Mouse (Mus musculus) gastrocnemius, postnatal 4 days (tissue): ENCODE measurements at regions not wholly inside any gene's neighbourhood (a gene's known extent, or its start where the extent isn't known, plus 50 kb on each side); places are given as distances from the start of the nearest gene placed in this dataset.

Experiments
- DNase-seq, 2 experiments: peaks; one replicate each; pipeline ENCODE4 v3.0.0; 2021 to 2022; ENCODE audit warnings: low spot score in 2 of 2, mixed read lengths in 2 of 2

DNA sequence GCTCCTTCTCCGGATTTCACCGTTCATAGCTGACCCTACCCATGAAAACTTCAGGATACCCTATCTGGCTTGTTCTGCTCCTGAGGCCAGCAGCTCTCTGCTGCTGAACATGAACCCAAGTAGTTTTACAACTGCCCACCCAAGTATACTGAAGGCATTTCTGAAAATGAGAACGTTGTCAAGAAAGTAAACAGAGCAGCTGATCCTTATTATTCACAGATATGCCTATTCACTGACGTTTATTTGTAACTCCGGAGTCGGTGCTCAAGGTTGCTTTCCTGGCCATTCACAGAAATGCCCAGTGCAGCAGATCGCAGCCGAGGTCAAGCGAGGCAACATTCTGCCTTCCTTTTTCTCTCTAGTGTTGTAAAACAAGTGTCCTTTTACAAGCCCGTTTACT lies 128.4 kb upstream of the N6amt1 start:
- DNase-seq, result no peak

DNA sequence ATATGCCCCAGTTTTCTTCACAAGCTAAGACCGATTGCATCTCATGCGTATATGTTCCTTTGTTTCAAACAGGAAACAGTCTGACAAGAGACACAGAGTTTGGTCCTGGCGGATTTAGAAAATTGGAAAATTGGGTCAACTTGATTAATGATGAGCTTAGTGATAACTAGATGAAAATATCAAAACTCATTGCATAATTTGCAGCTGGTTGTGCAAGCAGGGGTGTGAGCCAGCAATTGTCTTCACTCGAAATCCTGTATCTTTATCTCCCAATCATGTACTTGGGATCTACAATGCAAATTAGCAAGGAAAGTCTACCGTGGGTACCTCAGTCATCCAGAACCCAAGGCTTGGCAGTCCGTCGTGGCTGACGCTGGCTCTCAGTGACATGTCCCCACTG lies 128.9 kb upstream of the N6amt1 start:
- DNase-seq, result no peak

DNA sequence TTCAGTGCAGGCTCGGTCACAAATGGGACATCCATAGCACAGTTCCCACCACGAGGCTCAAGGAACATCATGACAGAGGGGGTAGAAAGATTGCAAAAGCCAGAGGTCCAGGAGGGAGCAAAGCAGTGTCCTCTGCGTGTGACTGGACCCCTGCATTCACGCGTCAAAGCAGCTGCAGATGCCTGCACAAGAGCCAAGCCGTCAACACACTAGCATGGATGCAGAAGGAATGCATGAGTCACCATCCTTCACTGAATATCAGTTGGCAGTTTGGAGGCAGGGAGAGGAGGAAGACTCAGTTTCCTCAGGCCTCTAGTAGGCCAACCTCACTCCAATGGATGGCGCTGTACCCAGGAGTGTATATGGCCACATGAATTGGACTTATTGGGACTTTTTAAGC lies 130.0 kb upstream of the N6amt1 start:
- DNase-seq, result no peak

DNA sequence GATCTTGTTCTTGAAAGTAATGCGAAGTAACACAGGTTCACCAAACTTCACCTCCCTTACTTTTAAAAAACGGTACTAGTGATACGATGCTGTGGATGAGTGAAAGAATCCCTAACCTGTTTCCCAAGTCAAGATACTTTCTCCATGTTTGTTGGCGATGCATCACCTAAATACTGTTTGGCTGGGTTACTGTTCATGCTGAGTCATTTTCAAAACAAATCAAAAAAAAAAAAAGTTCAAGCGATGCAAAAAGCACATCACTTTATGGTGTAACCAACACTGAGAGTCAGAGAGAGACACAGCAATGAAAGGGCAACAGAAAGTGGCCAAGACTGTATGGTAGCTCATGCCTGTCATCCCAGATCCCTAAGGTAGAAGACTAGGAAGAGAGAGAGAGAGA lies 133.4 kb upstream of the N6amt1 start:
- no peak for DNase-seq

DNA sequence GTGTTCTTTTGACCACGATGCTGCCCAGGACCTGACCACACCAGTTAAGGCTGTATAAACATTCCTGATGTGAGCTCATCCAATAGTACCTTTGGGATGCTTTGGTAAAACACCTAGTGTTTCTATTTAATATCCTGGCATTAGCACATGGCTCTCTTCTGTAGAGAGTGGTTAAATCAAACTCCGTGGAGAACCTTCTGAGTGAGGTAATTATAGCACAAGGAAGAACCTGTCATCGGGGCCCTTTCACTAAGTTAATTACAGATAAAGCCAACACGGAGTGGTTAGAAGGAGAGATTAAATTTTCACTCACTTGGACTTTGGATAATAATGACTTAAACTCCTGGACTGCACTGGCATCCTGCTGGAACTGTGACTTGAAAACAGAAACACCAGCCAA lies 133.8 kb upstream of the N6amt1 start:
- no peak for DNase-seq

DNA sequence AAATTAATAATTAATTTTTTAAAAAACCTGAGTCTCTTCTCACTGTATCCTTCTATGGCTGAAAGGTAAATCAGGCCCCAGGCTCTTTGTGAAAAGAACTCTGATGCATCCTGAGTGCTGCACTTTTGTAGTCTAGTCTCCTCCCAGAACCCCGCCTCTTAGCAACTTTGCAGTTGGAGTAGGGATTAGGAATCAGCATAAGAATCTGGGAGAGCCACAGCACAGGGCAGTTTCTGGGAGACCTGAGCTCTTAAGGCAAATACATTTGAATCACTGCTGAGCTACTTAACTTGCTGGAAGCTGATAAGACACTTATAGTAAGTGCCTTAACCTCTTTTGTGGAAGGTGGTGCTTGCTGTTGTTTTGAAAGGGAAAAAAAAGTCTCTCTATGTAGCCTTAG lies 146.1 kb upstream of the N6amt1 start:
- DNase-seq, result no peak

DNA sequence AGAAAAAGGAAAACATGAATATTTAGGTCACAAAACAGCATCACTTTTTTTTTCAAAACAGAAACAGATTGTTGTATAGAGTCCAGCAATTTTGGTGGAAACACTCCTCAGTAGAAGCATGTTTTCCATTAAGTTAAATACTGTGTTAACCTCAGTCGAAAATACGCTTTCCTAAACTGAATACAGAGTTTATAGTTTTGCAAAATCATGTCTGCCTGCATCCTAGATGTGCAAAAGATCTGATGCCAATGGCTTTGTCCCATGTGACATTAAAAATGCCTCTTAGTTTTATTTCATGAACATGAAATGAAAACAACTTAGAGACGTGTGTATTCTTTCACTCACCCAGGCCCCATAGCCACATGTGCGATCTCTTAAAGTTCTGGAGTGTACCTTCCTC lies 163.5 kb upstream of the N6amt1 start:
- no peak for DNase-seq

DNA sequence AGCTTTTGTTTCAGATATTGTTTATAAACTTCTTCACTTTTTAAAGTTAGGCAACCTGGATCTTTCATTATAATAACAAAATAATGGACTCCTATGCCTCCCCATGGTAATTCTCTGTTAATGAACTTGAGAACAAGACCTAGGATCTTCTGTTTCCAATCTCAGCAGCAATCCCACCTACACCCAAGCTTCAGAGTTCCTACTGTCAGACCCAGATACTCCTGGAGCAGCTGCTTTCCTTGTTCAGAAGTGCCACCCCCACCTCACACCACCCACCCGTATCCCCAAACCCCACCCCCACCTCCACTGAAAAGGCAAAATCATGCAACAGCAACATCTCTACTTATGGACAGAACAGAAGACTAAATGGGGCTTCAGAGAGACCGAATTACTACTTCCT lies 165.2 kb upstream of the N6amt1 start:
- DNase-seq, result no peak

DNA sequence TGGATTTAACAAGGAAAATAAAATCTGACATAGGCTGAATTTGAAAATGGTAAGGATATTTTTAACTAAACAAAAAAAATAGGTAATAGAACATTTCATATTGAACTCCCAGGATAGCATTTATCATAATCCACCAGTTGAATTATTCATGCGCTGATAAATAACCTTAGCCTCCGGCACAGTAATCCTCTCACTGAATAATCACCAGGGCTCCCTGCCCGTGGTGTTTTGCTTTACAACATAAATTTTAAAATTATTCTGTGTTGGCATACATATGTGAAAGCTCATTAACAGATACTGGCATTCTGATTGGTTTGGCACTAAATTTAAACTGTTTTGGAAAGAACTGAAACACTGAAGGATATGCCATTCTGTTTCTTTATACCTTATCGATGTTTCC lies 181.6 kb upstream of the N6amt1 start:
- DNase-seq, result no peak

DNA sequence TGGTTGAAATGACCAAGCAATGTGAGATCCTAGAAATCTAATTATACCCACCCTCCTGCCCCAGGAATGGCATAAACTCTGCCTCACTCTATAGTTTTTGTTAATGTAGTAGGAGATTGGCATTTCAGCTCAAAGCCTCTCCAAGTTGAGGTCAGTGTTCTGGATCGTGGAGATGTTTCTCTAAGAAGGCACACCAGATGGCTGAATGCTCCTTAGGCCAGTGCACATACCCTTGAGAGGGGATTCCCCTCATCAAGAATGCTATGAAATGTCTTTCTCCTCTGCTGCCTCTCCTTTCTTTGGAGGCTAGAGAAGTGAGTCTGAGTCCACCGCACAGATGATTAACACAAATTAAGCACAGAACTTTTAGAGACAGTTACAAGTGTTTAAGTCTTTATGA lies 214.7 kb upstream of the N6amt1 start:
- no peak for DNase-seq

DNA sequence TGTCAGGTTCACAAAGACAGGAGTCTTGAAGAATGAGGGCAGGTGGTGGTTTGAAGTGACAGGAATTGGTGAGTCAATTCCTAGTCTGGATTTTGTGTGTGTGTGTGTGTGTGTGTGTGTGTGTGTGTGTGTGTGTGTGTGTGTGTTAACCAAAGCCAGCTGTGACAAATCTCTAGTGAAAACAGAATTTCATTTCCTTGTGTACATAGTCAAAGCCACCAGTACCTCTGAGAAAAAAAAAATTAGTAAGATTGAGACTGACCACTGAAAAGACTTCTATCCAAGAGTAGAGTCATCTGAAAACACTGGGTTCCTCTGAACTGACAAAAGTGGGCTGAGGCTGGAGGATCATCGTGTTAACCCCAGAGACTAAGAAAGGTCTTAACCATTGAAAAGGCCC lies 217.5 kb upstream of the N6amt1 start:
- no peak for DNase-seq

DNA sequence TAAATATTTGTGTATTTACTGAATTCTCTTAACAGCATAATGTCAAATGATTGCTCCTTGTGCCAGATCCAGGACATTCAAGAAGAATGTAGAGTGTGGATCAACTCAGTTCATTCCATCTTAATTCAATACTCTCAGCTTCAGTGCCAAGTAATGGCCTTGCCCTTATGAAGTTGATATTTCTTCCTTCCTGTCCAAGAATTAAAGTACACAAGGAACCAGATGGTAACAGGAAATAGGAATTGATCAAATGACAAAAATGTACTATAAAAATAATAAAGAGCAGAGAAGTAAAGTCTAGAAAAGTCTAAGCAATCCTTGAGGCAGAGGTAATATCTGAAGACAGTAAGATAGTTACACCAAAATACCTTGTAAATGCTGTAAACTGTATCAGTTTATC lies 219.5 kb upstream of the N6amt1 start:
- no peak for DNase-seq

DNA sequence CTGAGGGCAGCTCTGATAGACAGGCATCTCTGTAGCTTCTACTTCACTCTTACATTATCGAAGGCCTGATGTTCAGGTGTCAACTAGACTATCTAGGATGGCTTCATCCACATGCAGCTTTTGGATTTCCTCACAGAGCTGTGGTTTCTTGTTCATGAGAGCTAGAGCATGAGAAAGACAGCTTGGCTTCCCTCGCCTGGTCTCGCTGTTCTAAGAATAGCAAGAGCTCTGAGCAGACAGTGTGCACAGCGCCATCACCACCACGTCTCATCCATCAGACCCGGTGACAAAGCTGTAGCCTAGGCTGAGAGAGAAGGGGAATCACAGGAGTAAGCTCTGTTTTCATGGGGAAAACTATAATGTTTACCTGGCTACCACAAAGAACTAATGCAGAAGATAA lies 220.1 kb upstream of the N6amt1 start:
- no peak for DNase-seq

DNA sequence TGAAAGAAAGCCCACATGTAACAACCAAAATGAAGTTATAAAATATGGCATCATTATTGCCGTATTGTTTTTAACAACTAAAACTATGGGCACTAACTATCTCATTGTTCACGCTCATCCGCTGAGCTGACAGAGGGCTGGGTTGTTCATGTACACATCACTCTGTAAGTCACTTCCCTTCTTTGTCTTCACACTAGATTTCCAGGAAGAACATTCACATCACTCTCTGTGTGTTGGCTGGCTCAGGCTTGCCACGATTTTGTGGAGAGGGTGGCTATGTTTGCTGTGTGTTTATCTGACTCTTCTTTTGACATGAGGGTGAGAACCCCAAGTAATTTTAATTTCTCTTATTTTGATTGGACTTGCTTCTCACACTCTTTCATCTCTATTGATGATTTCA lies 221.9 kb upstream of the N6amt1 start:
- no peak for DNase-seq

DNA sequence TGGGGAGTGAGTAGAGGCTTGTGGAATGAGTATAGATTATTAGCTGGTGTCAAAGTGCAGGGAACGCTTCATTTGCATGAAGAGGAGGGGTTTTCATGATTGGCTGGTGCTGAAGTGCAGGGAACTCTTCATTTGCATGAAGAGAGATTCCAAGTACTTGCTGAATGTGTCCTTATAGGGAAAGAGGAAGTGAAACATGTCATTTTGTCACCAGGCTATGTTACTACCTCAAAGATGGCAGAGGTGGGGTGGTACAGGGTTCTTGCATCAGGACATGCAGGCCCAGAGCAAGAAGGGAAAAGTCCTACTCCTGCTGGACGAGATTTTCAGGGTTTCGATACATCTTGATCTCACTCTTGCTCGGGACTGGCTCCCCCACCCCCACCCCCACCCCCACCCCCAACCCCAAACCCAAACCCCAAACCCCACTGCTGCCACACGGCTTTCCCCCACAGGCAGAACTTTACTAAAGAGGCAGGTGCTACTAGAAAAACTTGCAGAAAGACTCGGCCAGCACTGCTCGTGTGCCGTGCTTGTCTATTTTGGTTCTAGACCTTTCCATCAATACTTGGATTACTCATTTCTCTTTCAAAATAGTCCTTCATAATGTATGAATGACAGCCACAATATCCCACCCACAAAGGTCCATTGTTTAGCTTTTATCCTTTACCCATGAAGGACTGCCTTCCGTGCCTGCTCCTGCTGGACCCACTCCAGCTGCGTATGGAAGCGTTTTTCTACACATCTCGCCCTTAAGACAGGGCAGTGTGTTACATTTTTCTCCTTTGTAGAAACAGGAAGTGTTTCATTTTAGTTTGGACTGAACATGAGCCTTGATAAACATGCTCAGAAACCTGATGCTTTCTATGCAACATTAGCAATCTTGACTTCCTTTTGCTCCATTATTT lies 223.0 kb upstream of the N6amt1 start:
- DNase-seq, result no peak

DNA sequence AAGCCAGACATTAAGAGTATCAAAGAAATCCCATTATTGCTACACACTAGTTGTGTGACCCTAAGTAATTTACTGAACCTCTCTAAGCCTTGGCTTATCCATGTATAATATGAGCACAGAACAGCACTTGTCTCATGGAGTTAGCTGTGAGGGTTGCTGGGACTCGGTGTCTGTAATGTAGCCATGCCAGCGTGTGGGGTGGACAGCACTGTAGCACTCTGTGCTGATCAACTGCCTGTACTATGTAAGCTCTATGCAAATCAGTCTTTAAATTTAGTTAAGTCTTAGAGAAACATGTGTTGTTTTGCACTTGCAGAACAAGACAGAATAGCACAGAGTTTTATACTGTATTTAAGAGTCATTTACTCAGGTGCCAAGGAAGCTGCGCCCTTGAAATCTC lies 225.0 kb upstream of the N6amt1 start:
- DNase-seq, result no peak

DNA sequence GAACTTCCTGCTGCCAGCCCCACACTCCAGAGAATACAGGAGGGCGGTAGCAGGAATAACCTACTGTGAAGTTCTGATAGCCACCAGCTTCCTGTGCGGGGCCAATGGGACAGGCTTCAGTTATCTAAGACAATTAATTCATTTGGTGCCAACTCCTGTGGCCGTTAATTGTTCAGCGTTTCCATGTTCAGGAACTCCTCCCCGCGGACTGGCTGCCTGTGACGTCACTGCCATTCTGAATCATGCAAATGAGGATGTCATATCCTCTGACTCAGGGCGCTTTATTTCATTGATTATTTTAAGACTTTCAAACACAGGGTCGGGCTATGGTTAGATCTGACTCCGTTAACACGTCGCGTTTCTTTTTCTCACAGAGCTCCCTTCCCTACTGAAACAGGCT lies 225.8 kb upstream of the N6amt1 start:
- DNase-seq, result no peak

DNA sequence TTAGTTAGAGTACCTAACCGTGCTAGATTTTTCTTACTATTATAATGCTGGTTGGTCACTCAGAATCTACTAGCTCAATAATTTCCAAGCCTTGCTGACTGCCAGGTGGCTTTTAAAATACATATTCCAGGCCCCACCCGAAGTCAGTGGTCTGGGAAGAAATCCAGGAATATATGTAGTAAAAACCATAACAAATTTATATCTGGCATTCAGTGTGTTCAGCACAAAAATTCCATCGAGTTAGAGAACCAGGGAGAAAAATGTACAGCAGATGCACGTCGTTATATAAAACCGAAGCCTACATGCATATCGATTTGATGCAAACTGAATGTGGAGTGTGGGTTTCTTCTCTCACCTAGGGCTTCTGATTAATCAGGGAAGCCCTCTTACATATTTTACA lies 229.5 kb upstream of the N6amt1 start:
- DNase-seq, result no peak

DNA sequence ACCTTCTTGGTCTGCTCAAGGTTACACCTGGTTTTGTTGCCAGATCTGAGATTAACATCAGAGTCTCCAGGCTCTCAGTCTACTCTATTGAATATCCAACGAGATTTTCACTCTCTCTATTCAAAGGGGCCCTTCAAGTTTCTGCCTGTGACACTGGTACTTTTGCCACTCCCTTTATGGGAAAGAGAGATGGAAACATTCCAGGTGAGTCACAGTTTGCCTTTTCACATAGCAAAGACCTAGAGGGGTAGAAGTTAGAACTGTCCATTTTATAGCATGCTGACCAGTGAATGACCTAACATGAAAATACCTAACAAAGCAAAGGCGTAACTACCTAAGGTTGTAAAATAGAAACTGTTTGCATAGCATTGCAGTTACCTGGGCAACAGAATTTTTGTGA lies 250.4 kb upstream of the N6amt1 start:
- no peak for DNase-seq

DNA sequence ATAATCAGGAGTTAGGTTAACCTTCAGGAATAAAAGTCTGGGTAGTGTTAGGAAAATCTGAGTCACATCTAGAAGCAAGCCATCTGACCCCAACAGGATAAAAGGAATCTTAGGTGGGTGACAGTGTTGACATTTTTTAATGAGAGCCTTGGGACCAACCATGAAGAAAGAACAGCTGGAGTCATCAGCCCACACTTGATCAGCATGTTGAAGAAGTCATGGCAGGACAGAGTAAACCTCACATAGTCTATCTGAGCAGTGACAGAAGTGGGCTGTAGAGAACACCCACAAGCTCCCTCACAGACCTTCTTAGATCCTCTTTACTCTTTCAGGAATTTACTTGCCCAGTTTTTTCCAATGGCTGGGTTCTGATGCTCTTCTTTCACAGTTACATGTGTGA lies 251.9 kb upstream of the N6amt1 start:
- no peak for DNase-seq

DNA sequence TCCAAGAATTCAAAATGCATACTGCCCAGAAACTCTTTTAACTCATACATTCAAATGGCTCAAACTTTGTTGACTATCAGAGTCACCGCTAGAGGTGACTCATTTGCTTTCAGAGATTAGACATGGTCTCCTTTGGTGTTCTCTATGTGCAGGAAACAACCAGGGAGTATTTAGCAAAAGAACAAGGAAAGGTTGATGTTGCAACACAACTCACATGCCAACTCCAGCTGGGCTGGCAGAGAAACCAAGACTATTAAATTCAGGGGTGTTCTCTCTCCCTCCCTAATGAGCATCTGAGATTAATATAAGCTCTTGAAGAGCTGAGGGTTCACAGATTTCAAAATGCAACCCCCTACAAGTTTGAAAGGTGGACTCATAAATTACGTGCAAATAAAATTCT lies 262.0 kb upstream of the N6amt1 start:
- DNase-seq, result no peak

DNA sequence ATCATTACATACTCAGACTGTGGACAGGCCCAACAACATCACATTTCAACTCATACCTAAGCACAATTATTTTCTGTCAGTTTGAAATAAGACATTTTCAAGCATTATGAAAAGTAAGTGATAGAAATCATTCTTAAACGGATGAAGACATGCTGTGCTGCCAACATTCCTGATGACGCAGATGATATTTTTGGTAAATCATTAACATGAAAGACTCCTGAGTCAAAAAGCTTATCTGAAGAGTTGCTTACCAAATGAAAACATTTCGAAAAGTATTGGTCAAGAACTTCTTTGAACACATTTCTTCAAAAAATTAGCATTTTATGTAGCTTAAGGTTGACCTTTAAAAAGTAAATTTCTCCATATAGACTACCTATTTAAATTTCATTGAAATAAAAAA lies 264.7 kb upstream of the N6amt1 start:
- DNase-seq, result no peak

DNA sequence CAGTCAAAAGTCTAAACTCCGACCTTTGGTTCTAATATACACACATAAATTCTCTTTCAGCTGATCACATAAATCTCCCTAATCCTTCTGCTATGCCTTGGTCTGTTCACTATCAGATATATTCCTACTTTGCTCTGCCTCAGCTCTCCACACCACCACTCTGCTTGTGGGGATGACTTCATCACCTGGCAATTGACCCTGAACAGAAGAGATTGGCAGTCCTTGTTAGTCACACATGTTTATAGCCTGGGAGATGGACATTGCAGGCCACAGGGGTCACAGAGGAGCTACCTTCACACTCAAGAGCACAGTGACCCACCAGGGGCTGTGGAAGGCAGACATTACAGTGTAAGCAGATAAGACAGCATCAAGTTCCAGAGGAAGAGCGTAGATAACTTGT lies 270.5 kb upstream of the N6amt1 start:
- no peak for DNase-seq

DNA sequence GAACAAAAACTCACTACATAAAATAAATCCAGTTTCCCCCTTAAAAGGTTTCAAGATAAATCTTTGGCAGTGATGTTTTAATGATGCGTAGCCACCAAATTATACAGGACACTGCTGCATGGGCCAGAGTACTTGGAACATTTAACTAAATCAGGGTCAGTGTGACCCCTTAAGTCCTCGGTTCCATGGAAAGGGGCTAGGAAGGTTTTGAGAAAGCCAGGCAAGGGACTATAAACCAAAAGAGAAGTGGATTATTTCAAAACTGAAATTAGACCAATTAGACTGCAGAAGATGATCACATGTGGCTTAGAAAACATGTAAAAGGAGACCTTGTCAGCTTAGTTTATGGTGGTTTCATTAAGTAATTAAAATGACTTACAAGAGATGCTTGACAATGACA lies 276.6 kb upstream of the N6amt1 start:
- DNase-seq, result no peak
